Comparison of ENCODE assay signal across 9 mouse cellular contexts in genomic region chr4:54601671-54602512, GRCm38 (mm10).
DNase-seq lines count a peak whose midpoint lies in the region; ATAC-seq lines count a peak whose summit lies in the region.
"Had no signal": no experiment of that assay in that cellular context is flagged by ENCODE, and none has a peak within 500 bp of the region (broad histone marks: within the 10 kb centered on the region; RNA-seq: fewer than 3 reads in every experiment).

No protein-coding gene starts in this region.

- no peak overlapping the region for H3K4me3 ChIP-seq in forebrain, embryonic 10.5 days
- H3K4me3 ChIP-seq in liver, embryonic 12.5 days: no peak overlapping the region

- H3K27ac ChIP-seq in forebrain, embryonic 10.5 days: peak overlapping the region; percentile 84
- H3K27ac ChIP-seq in liver, embryonic 12.5 days: no peak overlapping the region

- 44% methylated on average over 15 of the region's 15 CpGs for WGBS in forebrain, embryonic 10.5 days
- WGBS in liver, embryonic 12.5 days (ENCODE audit: insufficient replicate concordance): 75% methylated on average over 15 of the region's 15 CpGs

- H3K9ac ChIP-seq in liver, embryonic 12.5 days: no peak overlapping the region

- no peaks in the 10 kb centered on the region for H3K36me3 ChIP-seq in forebrain, embryonic 10.5 days (replicated peaks)
- no peaks in the 10 kb centered on the region for H3K36me3 ChIP-seq in liver, embryonic 12.5 days

- no peaks in the 10 kb centered on the region for H3K27me3 ChIP-seq in forebrain, embryonic 10.5 days (ENCODE audit: poor library complexity, severe bottlenecking)
- no peaks in the 10 kb centered on the region for H3K27me3 ChIP-seq in liver, embryonic 12.5 days (replicated peaks)
- H3K27me3 ChIP-seq: CH12.LX had no signal

- H3K4me1 ChIP-seq in forebrain, embryonic 10.5 days: peaks cover 11% of the 10 kb centered on the region
- no peaks in the 10 kb centered on the region for H3K4me1 ChIP-seq in liver, embryonic 12.5 days

- peak; percentile 89 for DNase-seq in heart, adult 11 months
- DNase-seq in heart, postnatal 14 days: no peak
- DNase-seq in adipocyte (ENCODE audit: low spot score): peak; percentile 12
- peak; percentile 21 for DNase-seq in forebrain, embryonic 10.5 days (ENCODE audit: extremely low spot score, low spot score)
- DNase-seq in mesoderm, embryonic 11.5 days (ENCODE audit: low read depth, low spot score): peak; percentile 85
- no peak for DNase-seq in testis, postnatal 14 days (ENCODE audit: low spot score)

- no peak overlapping the region for H3K4me2 ChIP-seq in liver, embryonic 12.5 days

- no peak for ATAC-seq in erythroblast, adult 5-6 weeks (replicated peaks; ENCODE audit: low FRiP score, poor library complexity, severe bottlenecking)
- ATAC-seq in liver, embryonic 12.5 days: no peak

- no peaks in the 10 kb centered on the region for H3K9me3 ChIP-seq in forebrain, embryonic 10.5 days
- H3K9me3 ChIP-seq in liver, embryonic 12.5 days (replicated peaks): no peaks in the 10 kb centered on the region

- intact Hi-C loops in heart, postnatal 14 days (cut with DNase I): no loop called here

Comparison
In these comparisons a context has a peak if more than half of its experiments do, and no peak if none do; other contexts are left out.
1. DNase-seq: peak in heart, adult 11 months (single experiment), adipocyte (single experiment), forebrain, embryonic 10.5 days (single experiment) and mesoderm, embryonic 11.5 days (single experiment); none in heart, postnatal 14 days (0 of 2) and testis, postnatal 14 days (single experiment).